Mouse (Mus musculus): ENCODE measurements around the gene Etfa. TPM values are rescaled to one million over a fixed set of nuclear protein-coding genes. Genes with fewer than 3 reads are reported as not detected.

The Etfa gene
- polyA plus RNA-seq, 1 experiment: not detected

- H3K4me1 ChIP-seq (ENCODE audit: control insufficient read depth, insufficient read depth, low read length): no peaks in the 10 kb centered on the region
- WGBS: 65% methylated on average over 3 of the region's 3 CpGs
- TF ChIP-seq POLR2A (IDR thresholded peaks at IDR 0.05; ENCODE audit: insufficient read depth, low read depth, low read length): no peak
- TF ChIP-seq CTCF (IDR thresholded peaks at IDR 0.05; ENCODE audit: insufficient read depth, low read depth, low read length): no peak
- H3K4me3 ChIP-seq (ENCODE audit: insufficient read depth, low read depth, low read length): no peak overlapping the region
- no peak overlapping the region for H3K27ac ChIP-seq (ENCODE audit: insufficient read depth, low read depth, low read length)
Measured at GRCm38 (mm10) chr9:55438433-55438832, 73.6 kb downstream of the Etfa start.

GRCm38 (mm10) chr9:55433875-55434274 lies 78.2 kb downstream of the Etfa start:
- H3K27ac ChIP-seq (ENCODE audit: insufficient read depth, low read depth, low read length): no peak overlapping the region
- TF ChIP-seq CTCF (IDR thresholded peaks at IDR 0.05; ENCODE audit: insufficient read depth, low read depth, low read length) (no peak), POLR2A (IDR thresholded peaks at IDR 0.05; ENCODE audit: insufficient read depth, low read depth, low read length) (no peak)
- peaks cover 3% of the 10 kb centered on the region; the same call in 1 of the 2 replicates for H3K4me1 ChIP-seq (ENCODE audit: control insufficient read depth, insufficient read depth, low read length)
- no peak overlapping the region for H3K4me3 ChIP-seq (ENCODE audit: insufficient read depth, low read depth, low read length)
- WGBS: 84% methylated on average over 5 of the region's 5 CpGs

- H3K27ac ChIP-seq (ENCODE audit: insufficient read depth, low read depth, low read length): no peak overlapping the region
- 78% methylated on average over 14 of the region's 14 CpGs for WGBS
- no peak overlapping the region for H3K4me3 ChIP-seq (ENCODE audit: insufficient read depth, low read depth, low read length)
- TF ChIP-seq POLR2A (IDR thresholded peaks at IDR 0.05; ENCODE audit: insufficient read depth, low read depth, low read length) (no peak), CTCF (IDR thresholded peaks at IDR 0.05; ENCODE audit: insufficient read depth, low read depth, low read length) (no peak)
- peaks cover 3% of the 10 kb centered on the region; the same call in 1 of the 2 replicates for H3K4me1 ChIP-seq (ENCODE audit: control insufficient read depth, insufficient read depth, low read length)
Measured at GRCm38 (mm10) chr9:55432306-55433289, 79.4 kb downstream of the Etfa start.

- 47% methylated on average over 20 of the region's 20 CpGs for WGBS
- H3K4me1 ChIP-seq (ENCODE audit: control insufficient read depth, insufficient read depth, low read length): peaks cover 3% of the 10 kb centered on the region; the same call in 1 of the 2 replicates
- TF ChIP-seq CTCF (IDR thresholded peaks at IDR 0.05; ENCODE audit: insufficient read depth, low read depth, low read length): no peak
- no peak for TF ChIP-seq POLR2A (IDR thresholded peaks at IDR 0.05; ENCODE audit: insufficient read depth, low read depth, low read length)
- no peak overlapping the region for H3K27ac ChIP-seq (ENCODE audit: insufficient read depth, low read depth, low read length)
- H3K4me3 ChIP-seq (ENCODE audit: insufficient read depth, low read depth, low read length): no peak overlapping the region
Measured at GRCm38 (mm10) chr9:55430133-55430532, 81.9 kb downstream of the Etfa start.

- Histone ChIP-seq H3K4me1 (ENCODE audit: control insufficient read depth, insufficient read depth, low read length) (peaks cover 3% of the 10 kb centered on the region; the same call in 1 of the 2 replicates), H3K4me3 (ENCODE audit: insufficient read depth, low read depth, low read length) (no peak overlapping the region), H3K27ac (ENCODE audit: insufficient read depth, low read depth, low read length) (no peak overlapping the region)
- 33% methylated on average over 12 of the region's 12 CpGs for WGBS
- TF ChIP-seq POLR2A (IDR thresholded peaks at IDR 0.05; ENCODE audit: insufficient read depth, low read depth, low read length) (no peak), CTCF (IDR thresholded peaks at IDR 0.05; ENCODE audit: insufficient read depth, low read depth, low read length) (no peak)
Measured at GRCm38 (mm10) chr9:55429242-55429975, 82.6 kb downstream of the Etfa start.

GRCm38 (mm10) chr9:55425271-55425810 lies 86.7 kb downstream of the Etfa start:
- TF ChIP-seq POLR2A (IDR thresholded peaks at IDR 0.05; ENCODE audit: insufficient read depth, low read depth, low read length) (no peak), CTCF (IDR thresholded peaks at IDR 0.05; ENCODE audit: insufficient read depth, low read depth, low read length) (no peak)
- no peak overlapping the region for H3K27ac ChIP-seq (ENCODE audit: insufficient read depth, low read depth, low read length)
- WGBS: 76% methylated on average over 7 of the region's 7 CpGs
- H3K4me1 ChIP-seq (ENCODE audit: control insufficient read depth, insufficient read depth, low read length): peaks cover 3% of the 10 kb centered on the region; the same call in 1 of the 2 replicates
- no peak overlapping the region for H3K4me3 ChIP-seq (ENCODE audit: insufficient read depth, low read depth, low read length)

- TF ChIP-seq POLR2A (IDR thresholded peaks at IDR 0.05; ENCODE audit: insufficient read depth, low read depth, low read length) (no peak), CTCF (IDR thresholded peaks at IDR 0.05; ENCODE audit: insufficient read depth, low read depth, low read length) (no peak)
- 75% methylated on average over 14 of the region's 14 CpGs for WGBS
- Histone ChIP-seq H3K4me3 (ENCODE audit: insufficient read depth, low read depth, low read length) (no peak overlapping the region), H3K4me1 (ENCODE audit: control insufficient read depth, insufficient read depth, low read length) (no peaks in the 10 kb centered on the region), H3K27ac (ENCODE audit: insufficient read depth, low read depth, low read length) (no peak overlapping the region)
Measured at GRCm38 (mm10) chr9:55423451-55424424, 88.3 kb downstream of the Etfa start.

- H3K27ac ChIP-seq (ENCODE audit: insufficient read depth, low read depth, low read length): no peak overlapping the region
- TF ChIP-seq POLR2A (IDR thresholded peaks at IDR 0.05; ENCODE audit: insufficient read depth, low read depth, low read length): no peak
- no peak for TF ChIP-seq CTCF (IDR thresholded peaks at IDR 0.05; ENCODE audit: insufficient read depth, low read depth, low read length)
- H3K4me1 ChIP-seq (ENCODE audit: control insufficient read depth, insufficient read depth, low read length): no peaks in the 10 kb centered on the region
- no peak overlapping the region for H3K4me3 ChIP-seq (ENCODE audit: insufficient read depth, low read depth, low read length)
- 92% methylated on average over 3 of the region's 3 CpGs for WGBS
Measured at GRCm38 (mm10) chr9:55421786-55422185, 90.3 kb downstream of the Etfa start.

Data from olfactory bulb, adult 2 months (tissue).